Mouse (Mus musculus): ENCODE data around the gene Cyfip2. TPM values are rescaled to one million over a fixed set of nuclear protein-coding genes. Genes with fewer than 3 reads are reported as not detected.

Gene Cyfip2
- polyA plus RNA-seq, 1 experiment from 2014 or later: 92.0 TPM

GRCm38 (mm10) chr11:46145163-46145875 lies 167.3 kb downstream of the Cyfip2 start:
- 90% methylated on average over 11 of the region's 11 CpGs for WGBS
- Histone ChIP-seq H3K4me3 (ENCODE audit: low read length) (no peak overlapping the region), H3K9me3 (ENCODE audit: control insufficient read depth, low read length) (no peaks in the 10 kb centered on the region), H3K36me3 (ENCODE audit: control insufficient read depth, insufficient read depth, low read length) (peaks cover 22% of the 10 kb centered on the region), H3K27ac (ENCODE audit: low read depth, low read length) (no peak overlapping the region), H3K9ac (ENCODE audit: low read depth, low read length) (no peak overlapping the region), H3K4me2 (ENCODE audit: low read length) (no peak overlapping the region), H3K4me1 (ENCODE audit: control insufficient read depth, insufficient read depth, low read depth, low read length) (no peaks in the 10 kb centered on the region), H3K27me3 (replicated peaks; ENCODE audit: control insufficient read depth, insufficient read depth, low read length) (no peaks in the 10 kb centered on the region)
- ATAC-seq: no peak

Small RNA genes lying within 50 kb of the gene (microRNA-seq; reads per million reads assigned to microRNA genes)
- gene Mir7239: not detected

Other genes starting within 250 kb of the Cyfip2 start
- 0.26 and 0.45 TPM in 2 replicates for gene Nipal4, start 146.4 kb downstream of the Cyfip2 start, polyA plus RNA-seq (2015; fragmentation: Nextera tagmentation; extraction: Ambion mirVana)
- 2.7 and 3.8 TPM in 2 replicates for gene Fndc9, start 77.3 kb downstream of the Cyfip2 start, polyA plus RNA-seq (2015; fragmentation: Nextera tagmentation; extraction: Ambion mirVana)
- 0.09 TPM in 1 of 2 replicates, not detected in the other for gene Itk, start 76.7 kb upstream of the Cyfip2 start, polyA plus RNA-seq (2015; fragmentation: Nextera tagmentation; extraction: Ambion mirVana)
- gene Fam71b, start 83.7 kb upstream of the Cyfip2 start, polyA plus RNA-seq (2015; fragmentation: Nextera tagmentation; extraction: Ambion mirVana): not detected in 2 replicates
- 59.2 and 59.8 TPM in 2 replicates for gene Med7, start 124.1 kb upstream of the Cyfip2 start, polyA plus RNA-seq (2015; fragmentation: Nextera tagmentation; extraction: Ambion mirVana)
- gene Havcr2, start 142.1 kb upstream of the Cyfip2 start, polyA plus RNA-seq (2015; fragmentation: Nextera tagmentation; extraction: Ambion mirVana): 0.21 and 0.32 TPM in 2 replicates
- gene Gm12169, start 211.4 kb upstream of the Cyfip2 start, polyA plus RNA-seq (2015; fragmentation: Nextera tagmentation; extraction: Ambion mirVana): not detected in 2 replicates

Data from hindbrain, embryonic 16.5 days (tissue).